Mouse (Mus musculus): ENCODE measurements around the gene Btbd35f16. TPM values are rescaled to one million over a fixed set of nuclear protein-coding genes. Genes with fewer than 3 reads are reported as not detected.
"Not testable (repeated sequence)": the region's sequence is repeated elsewhere in the genome, so short reads cannot be mapped to it uniquely, and the experiment has no call there.

Gene Btbd35f16
- not detected in 2 replicates for polyA plus RNA-seq (2016; fragmentation: Nextera tagmentation; extraction: Ambion mirVana)

DNA sequence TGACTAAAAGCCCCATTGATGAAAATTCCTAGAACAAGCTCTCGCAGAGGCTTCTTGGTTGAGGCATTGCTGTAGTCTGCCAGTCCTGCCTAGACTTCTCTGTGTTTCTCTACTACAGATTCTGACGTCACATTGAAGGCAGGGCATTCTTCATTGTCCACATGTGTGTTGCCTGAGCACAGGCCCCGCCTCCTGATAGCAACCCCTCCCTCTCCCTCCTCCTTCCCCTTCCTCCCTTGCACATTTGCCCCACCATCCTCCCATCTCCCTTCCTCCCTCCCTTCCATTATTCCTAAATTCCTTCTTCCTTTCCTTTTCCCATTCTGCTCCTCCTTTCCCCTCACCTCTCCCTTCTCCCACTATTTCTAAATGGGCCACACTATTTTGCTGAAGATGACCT is at the start of gene Btbd35f16:
Gene Btbd35f16, minus strand, starts transcription at position 101 of the 400 bp plus-strand sequence.
- H3K27me3 ChIP-seq; H3K4me1 ChIP-seq; ATAC-seq (ENCODE audit: insufficient number of reproducible peaks, insufficient read depth, low FRiP score, low TSS enrichment); H3K9ac ChIP-seq; H3K36me3 ChIP-seq; H3K9me3 ChIP-seq; H3K4me3 ChIP-seq; H3K27ac ChIP-seq; H3K4me2 ChIP-seq (replicated peaks): not testable (repeated sequence)
- 33% methylated on average over 1 of the region's 3 CpGs for WGBS

Other genes with a start within 250 kb of the Btbd35f16 start
- gene Btbd35f10, start 204.1 kb downstream of the Btbd35f16 start, polyA plus RNA-seq (2016; fragmentation: Nextera tagmentation; extraction: Ambion mirVana) = not detected in 2 replicates
- not detected in 2 replicates for gene Btbd35f3, start 80.7 kb upstream of the Btbd35f16 start, polyA plus RNA-seq (2016; fragmentation: Nextera tagmentation; extraction: Ambion mirVana)
- gene Btbd35f28, start 239.6 kb upstream of the Btbd35f16 start, polyA plus RNA-seq (2016; fragmentation: Nextera tagmentation; extraction: Ambion mirVana) = not detected in 2 replicates